Mouse (Mus musculus): ENCODE results near the gene Ackr3.

- no peak for TF ChIP-seq POLR2A (IDR thresholded peaks at IDR 0.05; ENCODE audit: control insufficient read depth, low read depth, low read length)
- no peak for TF ChIP-seq CTCF (IDR thresholded peaks at IDR 0.05; ENCODE audit: control insufficient read depth, insufficient read depth, insufficient replicate concordance, low read depth, low read length)
Observed at GRCm38 (mm10) chr1:90164319-90164718, 39.5 kb upstream of the Ackr3 start.
